Mouse (Mus musculus): ENCODE measurements around the gene Cnrip1.
A peak's percentile ranks its signal among the peaks of the same experiment; 100 is the strongest.
"Not testable (repeated sequence)": the region's sequence is repeated elsewhere in the genome, so short reads cannot be mapped to it uniquely, and the experiment has no call there.

Gene Cnrip1

GRCm38 (mm10) chr11:17051545-17052475, at the start of gene Cnrip1, which contains the start of gene Plek:
Gene Cnrip1, plus strand, starts transcription at chr11:17051586.
Gene Plek, minus strand, starts transcription at chr11:17052381.
- peak; percentile 85 to 86 for DNase-seq (ENCODE audit: low spot score in 2 of 2)

GRCm38 (mm10) chr11:17002739-17003373, 48.5 kb upstream of the Cnrip1 start:
- DNase-seq (ENCODE audit: low spot score in 2 of 2) = no peak

GRCm38 (mm10) chr11:17003757-17004156, 47.6 kb upstream of the Cnrip1 start:
- no peak for DNase-seq (ENCODE audit: low spot score in 2 of 2)

- no peak for DNase-seq (ENCODE audit: low spot score in 2 of 2)
These were observed 46.2 kb upstream of the Cnrip1 start for GRCm38 (mm10) chr11:17004899-17005846.

- DNase-seq (ENCODE audit: low spot score in 2 of 2) = not testable (repeated sequence)
These were observed 44.9 kb upstream of the Cnrip1 start for GRCm38 (mm10) chr11:17006526-17006925.

- peak; percentile 17 to 36 for DNase-seq (ENCODE audit: low spot score in 2 of 2)
These were observed 43.7 kb upstream of the Cnrip1 start for GRCm38 (mm10) chr11:17007517-17008173.

GRCm38 (mm10) chr11:17008498-17008941, 42.9 kb upstream of the Cnrip1 start:
- no peak for DNase-seq (ENCODE audit: low spot score in 2 of 2)

- DNase-seq (ENCODE audit: low spot score in 2 of 2) = no peak
These were observed 38.4 kb upstream of the Cnrip1 start for GRCm38 (mm10) chr11:17012948-17013347.

- DNase-seq (ENCODE audit: low spot score in 2 of 2) = no peak
These were observed 32.1 kb upstream of the Cnrip1 start for GRCm38 (mm10) chr11:17019328-17019727.

- DNase-seq (ENCODE audit: low spot score in 2 of 2) = no peak
These were observed 28.2 kb upstream of the Cnrip1 start for GRCm38 (mm10) chr11:17023206-17023605.

GRCm38 (mm10) chr11:17023984-17024383, 27.4 kb upstream of the Cnrip1 start:
- no peak for DNase-seq (ENCODE audit: low spot score in 2 of 2)

- peak; percentile 30 to 33 for DNase-seq (ENCODE audit: low spot score in 2 of 2)
These were observed 5.6 kb upstream of the Cnrip1 start for GRCm38 (mm10) chr11:17045806-17046205.

GRCm38 (mm10) chr11:17052476-17053049, 1.2 kb downstream of the Cnrip1 start:
- DNase-seq (ENCODE audit: low spot score in 2 of 2) = peak; percentile 43

GRCm38 (mm10) chr11:17069360-17069759, 18.0 kb downstream of the Cnrip1 start:
- DNase-seq (ENCODE audit: low spot score in 2 of 2) = not testable (repeated sequence)

GRCm38 (mm10) chr11:17075656-17076055, 24.3 kb downstream of the Cnrip1 start:
- no peak for DNase-seq (ENCODE audit: low spot score in 2 of 2)

- no peak for DNase-seq (ENCODE audit: low spot score in 2 of 2)
These were observed 30.7 kb downstream of the Cnrip1 start for GRCm38 (mm10) chr11:17082086-17082485.

GRCm38 (mm10) chr11:17082953-17083352, 31.6 kb downstream of the Cnrip1 start:
- peak; percentile 34 to 39 for DNase-seq (ENCODE audit: low spot score in 2 of 2)

GRCm38 (mm10) chr11:17083455-17083854, 32.1 kb downstream of the Cnrip1 start:
- DNase-seq (ENCODE audit: low spot score in 2 of 2) = no peak

- DNase-seq (ENCODE audit: low spot score in 2 of 2) = peak; percentile 45 to 55
These were observed 32.5 kb downstream of the Cnrip1 start for GRCm38 (mm10) chr11:17083866-17084265.

- DNase-seq (ENCODE audit: low spot score in 2 of 2) = no peak
These were observed 34.7 kb downstream of the Cnrip1 start for GRCm38 (mm10) chr11:17086106-17086505.

- peak; percentile 59 to 65 for DNase-seq (ENCODE audit: low spot score in 2 of 2)
These were observed 55.5 kb downstream of the Cnrip1 start for GRCm38 (mm10) chr11:17106936-17107335.

All from right cerebral cortex, adult 2 months (tissue).